Mouse (Mus musculus): ENCODE measurements at regions not wholly inside any gene's neighbourhood (a gene's known extent, or its start where the extent isn't known, plus 50 kb on each side); places are given as distances from the start of the nearest gene placed in this dataset.

DNA sequence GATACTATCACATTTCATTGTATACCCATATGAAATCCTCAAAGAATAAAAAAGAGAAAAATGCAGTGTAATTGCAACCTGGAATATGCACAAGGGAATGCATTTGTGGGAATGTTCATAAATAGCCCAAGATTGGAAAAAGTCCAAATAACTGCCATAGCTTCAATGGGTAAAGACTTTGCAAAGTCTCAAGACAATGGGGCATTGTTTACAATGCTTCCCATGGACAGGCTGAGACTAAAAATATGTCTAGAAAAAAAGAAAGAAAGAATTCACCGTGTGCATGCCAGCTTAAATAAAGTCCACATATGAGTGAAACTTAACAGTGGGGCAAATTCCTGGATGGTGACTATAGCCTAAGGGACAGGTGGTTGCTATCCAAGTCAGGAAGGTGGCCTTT lies 210.4 kb upstream of the Sox11 start:
- no peaks in the 10 kb centered on the region for H3K9me3 ChIP-seq
- no peak for ATAC-seq
- 41% methylated on average over 1 of the region's 1 CpGs for WGBS
- H3K4me1 ChIP-seq (replicated peaks): no peaks in the 10 kb centered on the region
- H3K36me3 ChIP-seq: no peaks in the 10 kb centered on the region
- H3K27ac ChIP-seq: no peak overlapping the region
- H3K4me2 ChIP-seq (replicated peaks): no peak overlapping the region
- H3K9ac ChIP-seq: no peak overlapping the region
- H3K4me3 ChIP-seq (replicated peaks): no peak overlapping the region
- H3K27me3 ChIP-seq (replicated peaks): no peaks in the 10 kb centered on the region

DNA sequence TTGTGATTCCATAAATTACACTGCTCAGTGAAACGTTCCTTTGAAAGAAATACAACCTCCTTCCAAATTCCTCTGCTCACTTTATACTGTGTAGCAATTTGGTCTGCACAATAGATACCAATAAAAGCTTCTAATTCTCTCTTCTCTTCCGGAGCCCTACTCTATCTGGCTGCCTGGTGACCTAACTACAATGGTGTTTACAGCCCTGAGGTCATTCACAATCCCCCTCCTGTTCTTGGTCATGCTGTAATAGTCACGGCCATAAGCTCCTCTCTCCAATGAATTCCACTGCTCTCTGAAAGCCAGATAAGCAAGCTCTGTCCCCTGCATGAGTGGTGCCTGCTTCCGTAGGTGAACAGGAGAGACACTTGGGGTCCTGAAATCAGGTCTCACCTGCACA lies 195.8 kb upstream of the Sox11 start:
- no peaks in the 10 kb centered on the region for H3K36me3 ChIP-seq
- 30% methylated on average over 4 of the region's 4 CpGs for WGBS
- no peak overlapping the region for H3K4me3 ChIP-seq (replicated peaks)
- no peaks in the 10 kb centered on the region for H3K4me1 ChIP-seq (replicated peaks)
- no peak overlapping the region for H3K4me2 ChIP-seq (replicated peaks)
- no peaks in the 10 kb centered on the region for H3K9me3 ChIP-seq
- no peaks in the 10 kb centered on the region for H3K27me3 ChIP-seq (replicated peaks)
- H3K9ac ChIP-seq: no peak overlapping the region
- ATAC-seq: peak; percentile 25; the same call in 1 of the 2 replicates
- H3K27ac ChIP-seq: no peak overlapping the region

DNA sequence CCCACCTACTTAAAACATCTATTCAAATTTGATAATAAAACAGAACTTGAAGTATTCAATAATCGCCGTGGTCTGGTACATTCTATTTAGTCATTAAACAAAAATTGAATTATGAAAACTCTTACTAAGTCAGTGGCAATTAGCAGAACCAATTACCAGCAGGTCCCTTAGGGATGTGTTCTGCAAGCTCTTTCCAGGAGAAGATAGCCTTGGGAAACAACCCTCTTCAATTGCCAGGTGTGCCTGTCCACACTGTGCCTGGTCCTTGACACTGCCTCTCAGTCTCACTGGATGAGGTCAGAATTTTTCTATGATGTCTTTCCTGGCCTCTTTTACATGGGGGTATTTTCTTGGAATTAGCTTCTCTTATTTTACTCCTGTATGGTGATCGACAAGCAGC lies 195.1 kb upstream of the Sox11 start:
- Histone ChIP-seq H3K9me3 (no peaks in the 10 kb centered on the region), H3K27me3 (replicated peaks) (no peaks in the 10 kb centered on the region), H3K4me2 (replicated peaks) (no peak overlapping the region), H3K27ac (no peak overlapping the region), H3K4me3 (replicated peaks) (no peak overlapping the region), H3K9ac (no peak overlapping the region), H3K4me1 (replicated peaks) (no peaks in the 10 kb centered on the region), H3K36me3 (no peaks in the 10 kb centered on the region)
- WGBS: 77% methylated on average over 3 of the region's 3 CpGs
- no peak for ATAC-seq

DNA sequence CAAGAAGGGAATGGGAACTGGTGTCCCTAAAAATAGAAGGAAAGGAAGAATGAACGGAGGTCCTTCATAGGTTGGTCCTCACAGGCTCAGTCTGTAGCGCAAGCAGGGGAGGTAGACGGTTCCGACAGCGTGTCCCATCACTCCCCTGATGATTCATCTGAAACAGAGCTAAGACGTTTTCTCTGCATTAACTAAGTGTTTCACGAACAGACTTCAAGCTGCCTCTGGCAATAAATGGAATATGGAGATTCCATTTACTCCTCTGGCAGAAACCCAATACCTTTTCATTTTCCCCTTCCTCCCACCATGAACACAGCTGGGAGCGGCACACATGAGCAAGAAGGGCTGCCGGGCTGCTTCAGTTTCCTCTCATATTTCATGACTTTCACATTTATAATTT lies 194.6 kb upstream of the Sox11 start:
- Histone ChIP-seq H3K36me3 (no peaks in the 10 kb centered on the region), H3K4me2 (replicated peaks) (peak overlapping the region; percentile 33), H3K9me3 (no peaks in the 10 kb centered on the region), H3K4me3 (replicated peaks) (no peak overlapping the region), H3K27me3 (replicated peaks) (no peaks in the 10 kb centered on the region), H3K9ac (no peak overlapping the region), H3K4me1 (replicated peaks) (no peaks in the 10 kb centered on the region), H3K27ac (no peak overlapping the region)
- 42% methylated on average over 9 of the region's 9 CpGs for WGBS
- ATAC-seq: no peak

DNA sequence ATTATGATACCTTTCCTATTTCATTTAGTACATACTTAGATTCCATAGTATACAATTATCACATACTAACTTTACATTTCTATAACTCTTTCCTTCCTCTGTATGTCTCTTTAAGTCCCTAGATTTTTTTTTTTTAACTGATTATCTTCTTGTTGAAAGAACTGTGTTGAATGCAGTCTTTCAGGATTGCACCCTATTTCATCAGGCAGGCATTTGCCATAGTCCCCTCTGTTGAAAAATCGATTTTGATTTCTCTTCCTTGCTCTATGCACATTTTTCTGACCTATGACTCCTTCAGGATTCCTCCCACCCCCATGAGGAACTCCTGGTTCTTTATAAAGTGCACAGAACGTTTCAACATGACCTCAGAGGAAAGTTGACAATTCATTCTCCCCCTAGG lies 183.2 kb upstream of the Sox11 start:
- 36% methylated on average over 2 of the region's 2 CpGs for WGBS
- Histone ChIP-seq H3K4me2 (replicated peaks) (no peak overlapping the region), H3K9ac (no peak overlapping the region), H3K27ac (no peak overlapping the region), H3K36me3 (no peaks in the 10 kb centered on the region), H3K4me3 (replicated peaks) (no peak overlapping the region), H3K4me1 (replicated peaks) (no peaks in the 10 kb centered on the region), H3K27me3 (replicated peaks) (no peaks in the 10 kb centered on the region), H3K9me3 (no peaks in the 10 kb centered on the region)
- no peak for ATAC-seq

DNA sequence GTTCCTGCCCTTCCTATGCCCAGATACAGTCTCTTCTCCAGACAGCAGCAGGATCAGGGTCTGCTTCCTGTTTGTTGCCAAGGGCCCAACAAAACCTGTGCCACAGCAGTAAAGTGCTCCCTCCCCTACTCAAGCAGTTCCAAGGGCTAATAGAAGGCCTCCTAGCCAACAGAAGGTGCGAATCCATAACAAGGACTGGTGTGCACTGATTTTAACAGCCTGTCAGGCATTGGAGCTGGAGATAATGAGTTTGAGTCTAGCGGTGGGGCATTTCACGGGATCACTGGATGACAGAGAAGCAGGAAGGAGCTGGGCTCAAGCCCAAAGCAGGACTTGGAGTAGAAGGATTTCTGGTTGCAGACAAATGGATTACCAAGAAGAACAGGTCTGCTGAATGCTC lies 170.9 kb upstream of the Sox11 start:
- no peaks in the 10 kb centered on the region for H3K9me3 ChIP-seq
- no peak for ATAC-seq
- H3K36me3 ChIP-seq: no peaks in the 10 kb centered on the region

DNA sequence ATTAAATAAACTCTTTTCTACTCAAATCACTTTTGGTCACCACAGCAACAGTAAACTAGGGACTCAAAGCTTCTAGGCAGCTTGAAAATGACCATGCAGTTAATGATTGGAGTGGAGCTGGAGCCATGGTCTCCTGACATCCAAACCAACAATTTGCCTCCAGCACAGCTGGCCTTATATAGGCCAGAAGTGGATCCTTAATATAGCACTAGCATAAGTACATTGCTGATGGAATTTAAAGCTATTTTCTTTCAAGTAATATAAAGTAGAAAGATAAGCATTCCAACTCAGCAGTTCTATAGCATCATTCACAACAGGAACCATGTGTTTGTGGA lies 165.8 kb upstream of the Sox11 start:
- Histone ChIP-seq H3K4me1 (replicated peaks) (peaks cover 2% of the 10 kb centered on the region; the same call in 1 of the 2 replicates), H3K36me3 (no peaks in the 10 kb centered on the region), H3K4me3 (replicated peaks) (no peak overlapping the region), H3K27me3 (replicated peaks) (no peaks in the 10 kb centered on the region), H3K4me2 (replicated peaks) (no peak overlapping the region), H3K27ac (peak overlapping the region; percentile 60), H3K9ac (no peak overlapping the region), H3K9me3 (no peaks in the 10 kb centered on the region)
- peak; percentile 67 for ATAC-seq

More for the DNA sequence above, 170.9 kb upstream of the Sox11 start:
- H3K4me3 ChIP-seq (replicated peaks): no peak overlapping the region
- H3K27me3 ChIP-seq (replicated peaks): no peaks in the 10 kb centered on the region
- 80% methylated on average over 3 of the region's 3 CpGs for WGBS
- H3K4me1 ChIP-seq (replicated peaks): no peaks in the 10 kb centered on the region; the same call in 1 of the 2 replicates
- H3K4me2 ChIP-seq (replicated peaks): no peak overlapping the region
- no peak overlapping the region for H3K9ac ChIP-seq
- H3K27ac ChIP-seq: no peak overlapping the region

DNA sequence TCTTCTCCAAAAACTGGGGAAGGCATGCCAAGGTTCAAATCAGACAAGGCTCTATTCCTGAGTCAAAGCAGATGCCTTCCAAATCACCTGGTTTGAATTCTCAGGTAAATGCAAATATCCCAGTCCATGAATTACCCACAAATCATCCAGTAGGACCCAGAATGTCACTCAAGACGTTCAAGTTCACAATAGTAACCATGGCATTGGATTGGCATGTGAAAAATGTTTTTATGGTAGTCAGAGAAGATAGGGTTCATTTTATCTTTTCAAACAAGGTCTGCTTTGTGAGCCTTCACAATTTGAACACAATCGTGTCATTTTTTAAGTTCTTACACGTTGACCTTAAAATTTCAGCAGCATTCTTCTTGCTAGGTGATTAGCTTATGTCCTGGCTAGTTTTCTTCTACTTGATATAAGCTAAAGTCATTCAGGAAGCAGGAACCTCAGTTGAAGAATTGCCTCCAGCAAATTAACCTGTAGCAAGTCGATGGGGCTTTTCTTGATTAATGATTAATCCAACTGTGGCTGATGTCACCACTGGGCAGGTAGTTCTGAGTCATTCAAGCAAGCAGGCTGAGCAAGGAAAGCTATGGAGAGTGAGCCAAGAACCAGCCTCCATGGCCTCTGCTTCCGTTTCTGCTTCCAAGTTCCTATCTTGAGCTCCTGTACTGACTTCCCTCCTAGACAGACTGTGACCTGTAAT lies 165.3 kb upstream of the Sox11 start:
- Histone ChIP-seq H3K27me3 (replicated peaks) (no peaks in the 10 kb centered on the region), H3K4me3 (replicated peaks) (no peak overlapping the region), H3K36me3 (no peaks in the 10 kb centered on the region), H3K4me2 (replicated peaks) (no peak overlapping the region), H3K9me3 (no peaks in the 10 kb centered on the region), H3K4me1 (replicated peaks) (peaks cover 2% of the 10 kb centered on the region), H3K9ac (no peak overlapping the region), H3K27ac (peak overlapping the region; percentile 60)
- 50% methylated on average over 5 of the region's 5 CpGs for WGBS
- ATAC-seq: peak; percentile 94

DNA sequence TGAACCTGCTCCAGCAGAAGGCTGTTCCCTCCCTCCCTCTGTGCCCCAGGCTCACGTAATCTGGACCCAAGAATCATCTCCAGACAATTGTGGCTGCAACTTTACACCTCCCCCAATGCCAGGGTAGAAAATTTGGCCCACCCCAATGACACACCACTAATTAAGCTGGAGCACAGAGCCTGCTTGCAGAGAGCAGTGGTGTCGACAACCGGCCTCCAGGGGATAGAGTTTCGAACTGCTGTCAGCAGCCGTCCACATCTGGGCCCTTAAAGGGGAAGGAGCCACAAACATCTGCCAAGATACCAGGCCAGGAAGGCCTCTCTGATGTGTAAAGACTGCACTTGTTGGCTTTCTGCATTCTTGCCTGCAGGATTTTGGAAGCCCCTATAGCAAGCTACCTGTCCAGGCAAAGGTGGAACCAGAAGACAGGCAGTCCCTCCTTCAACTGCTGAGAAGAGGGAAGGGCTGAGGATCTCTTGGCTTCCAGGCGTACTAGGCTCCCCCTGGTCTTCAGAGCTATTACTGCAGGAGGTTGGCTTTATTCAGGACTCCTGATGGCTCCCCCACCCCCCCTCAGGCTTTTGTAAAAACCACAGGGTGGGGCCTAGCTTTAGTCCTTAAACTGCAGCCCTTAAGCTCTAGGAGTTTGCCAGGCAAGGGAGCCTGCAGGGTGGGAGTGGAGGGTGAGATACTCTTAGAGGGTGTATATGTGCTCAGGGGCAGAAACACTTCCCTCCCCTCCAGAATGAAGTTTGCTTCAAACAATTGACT lies 160.5 kb upstream of the Sox11 start:
- 40% methylated on average over 6 of the region's 6 CpGs for WGBS
- Histone ChIP-seq H3K4me2 (replicated peaks) (no peak overlapping the region), H3K9me3 (no peaks in the 10 kb centered on the region), H3K27me3 (replicated peaks) (no peaks in the 10 kb centered on the region), H3K27ac (no peak overlapping the region), H3K4me1 (replicated peaks) (peaks cover 6% of the 10 kb centered on the region; the same call in 1 of the 2 replicates), H3K9ac (no peak overlapping the region), H3K36me3 (no peaks in the 10 kb centered on the region), H3K4me3 (replicated peaks) (no peak overlapping the region)
- ATAC-seq: no peak

DNA sequence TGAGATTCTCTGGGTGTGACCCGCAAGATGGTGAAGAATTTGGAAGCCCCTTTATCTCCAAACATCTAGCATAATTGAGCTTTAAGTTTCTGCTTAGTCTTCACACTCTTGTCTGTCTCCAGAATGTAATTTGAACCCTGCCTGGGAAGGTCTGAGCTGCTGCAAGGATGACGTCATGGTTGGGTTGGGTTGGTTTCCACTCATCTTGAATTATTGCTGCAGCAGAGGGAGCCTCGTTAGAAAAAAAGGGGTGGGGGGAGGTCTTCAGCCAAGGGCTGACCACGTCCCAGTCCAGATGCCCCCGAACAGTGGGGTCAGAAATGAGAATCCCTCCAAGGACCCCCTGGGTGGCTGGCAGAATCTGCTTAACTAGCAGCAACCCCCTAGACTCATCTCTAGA lies 158.1 kb upstream of the Sox11 start:
- Histone ChIP-seq H3K4me1 (replicated peaks) (peaks cover 10% of the 10 kb centered on the region; the same call in 1 of the 2 replicates), H3K9me3 (no peaks in the 10 kb centered on the region), H3K4me2 (replicated peaks) (no peak overlapping the region), H3K27ac (no peak overlapping the region), H3K9ac (no peak overlapping the region), H3K36me3 (no peaks in the 10 kb centered on the region), H3K4me3 (replicated peaks) (no peak overlapping the region), H3K27me3 (replicated peaks) (no peaks in the 10 kb centered on the region)
- WGBS: 24% methylated on average over 5 of the region's 5 CpGs
- peak; percentile 51 for ATAC-seq

DNA sequence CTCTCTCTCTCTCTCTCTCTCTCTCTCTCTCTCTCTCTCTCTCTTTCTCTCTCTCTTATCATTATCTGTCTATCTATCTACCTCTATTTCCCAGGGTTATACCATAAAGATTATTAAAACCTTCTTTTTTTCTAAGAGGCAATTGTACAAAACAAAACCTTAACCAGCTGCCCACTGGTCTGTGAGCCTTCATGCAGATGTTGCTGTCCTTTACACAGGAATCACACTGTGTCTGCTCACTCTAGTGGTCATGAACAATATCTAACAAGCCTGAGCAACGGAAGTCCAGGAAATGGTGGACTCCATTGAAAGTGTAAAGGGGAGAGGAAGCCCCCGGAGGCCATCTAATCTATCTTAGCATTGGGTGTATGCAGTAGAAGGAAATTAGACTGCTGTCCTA lies 156.9 kb upstream of the Sox11 start:
- H3K9ac ChIP-seq: no peak overlapping the region
- no peaks in the 10 kb centered on the region for H3K9me3 ChIP-seq
- no peaks in the 10 kb centered on the region for H3K27me3 ChIP-seq (replicated peaks)
- H3K4me2 ChIP-seq (replicated peaks): no peak overlapping the region
- H3K4me3 ChIP-seq (replicated peaks): no peak overlapping the region
- no peaks in the 10 kb centered on the region for H3K36me3 ChIP-seq
- no peak for ATAC-seq
- H3K4me1 ChIP-seq (replicated peaks): peaks cover 10% of the 10 kb centered on the region; the same call in 1 of the 2 replicates
- H3K27ac ChIP-seq: no peak overlapping the region
- 66% methylated on average over 2 of the region's 2 CpGs for WGBS

DNA sequence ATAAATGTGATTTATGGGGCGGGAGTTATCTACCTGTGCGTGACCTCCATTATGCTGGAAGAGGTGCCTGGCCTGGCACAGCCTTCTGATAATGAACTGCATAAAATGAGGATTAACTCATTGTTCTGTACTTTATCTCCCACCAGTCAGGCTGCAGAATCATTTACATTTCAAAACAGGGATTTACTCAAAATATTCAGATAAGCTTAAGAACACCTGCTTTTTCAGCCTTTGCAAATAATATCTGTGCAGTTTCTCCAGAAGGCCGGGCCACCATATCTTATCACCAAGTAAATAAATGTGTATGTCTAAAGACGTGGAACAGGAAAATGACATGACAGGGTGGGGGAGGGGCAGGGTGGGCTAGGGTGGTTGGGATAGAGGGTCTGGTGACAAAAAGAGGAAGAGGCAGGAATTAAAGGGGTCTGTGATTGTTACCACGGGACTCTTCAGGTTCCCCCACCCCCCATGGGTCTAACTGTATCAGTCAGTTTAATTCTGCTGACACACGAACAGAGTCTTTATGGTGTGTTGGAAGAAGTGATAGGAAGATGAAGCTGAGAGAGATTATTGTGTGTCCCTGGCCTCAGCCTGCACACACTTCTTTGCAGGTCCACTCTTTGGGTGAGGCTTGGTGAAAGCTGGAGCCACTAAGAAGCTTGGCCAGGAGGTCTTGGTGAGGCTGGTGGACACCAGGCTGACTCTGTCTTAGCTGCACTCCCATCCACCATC lies 154.6 kb upstream of the Sox11 start:
- 40% methylated on average over 6 of the region's 6 CpGs for WGBS
- Histone ChIP-seq H3K4me1 (replicated peaks) (peaks cover 13% of the 10 kb centered on the region; the same call in 1 of the 2 replicates), H3K9me3 (no peaks in the 10 kb centered on the region), H3K27ac (no peak overlapping the region; the same call in 1 of the 2 replicates), H3K4me2 (replicated peaks) (no peak overlapping the region), H3K9ac (no peak overlapping the region), H3K4me3 (replicated peaks) (no peak overlapping the region), H3K36me3 (no peaks in the 10 kb centered on the region), H3K27me3 (replicated peaks) (no peaks in the 10 kb centered on the region)
- peak; percentile 58 for ATAC-seq

Measured in intestine, embryonic 15.5 days (tissue).